Mouse (Mus musculus): ENCODE results near the gene Cxcl3.

Gene Cxcl3

DNA sequence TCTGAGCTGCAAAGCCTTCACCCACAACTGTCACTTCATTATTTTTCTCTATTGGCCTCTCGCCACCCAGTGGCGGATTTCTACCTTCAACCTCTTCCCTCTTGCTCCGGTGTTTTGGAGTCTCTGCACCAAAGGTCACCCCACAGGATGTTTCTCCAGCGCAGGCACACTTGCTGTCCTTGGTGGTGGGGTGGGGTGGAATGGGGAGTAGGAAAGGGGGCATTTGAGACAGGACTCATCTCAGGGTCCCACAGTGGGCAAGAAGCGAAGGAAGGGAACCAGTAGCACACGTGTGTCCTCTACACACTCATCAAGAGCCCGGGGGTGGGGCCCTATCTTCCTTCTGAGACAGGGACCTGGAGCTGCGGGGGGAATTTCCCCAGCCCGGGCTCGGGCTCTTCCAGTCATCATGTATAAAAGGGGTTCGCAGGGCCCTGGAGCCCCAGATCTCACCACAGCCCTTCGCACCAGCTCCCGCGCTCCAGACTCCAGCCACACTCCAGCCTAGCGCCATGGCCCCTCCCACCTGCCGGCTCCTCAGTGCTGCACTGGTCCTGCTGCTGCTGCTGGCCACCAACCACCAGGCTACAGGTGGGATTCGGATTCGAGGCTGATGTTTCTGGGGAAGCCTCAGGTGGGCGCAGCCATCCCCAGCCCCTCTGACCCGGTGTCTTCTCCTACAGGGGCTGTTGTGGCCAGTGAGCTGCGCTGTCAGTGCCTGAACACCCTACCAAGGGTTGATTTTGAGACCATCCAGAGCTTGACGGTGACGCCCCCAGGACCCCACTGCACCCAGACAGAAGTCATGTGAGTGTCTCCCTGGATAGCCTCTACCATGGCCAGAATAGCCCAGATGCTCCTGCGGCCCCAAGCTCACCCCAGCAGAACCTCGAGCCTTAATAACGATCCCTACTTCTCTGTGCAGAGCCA lies at the start of gene Cxcl3:
Gene Cxcl3 (plus strand): TSS at position 445 of the 930 bp plus-strand sequence.
- in situ Hi-C loops (cut with MseI, MboI) = loop anchor here (5.0 to 10.0 kb wide), 2 partner anchors 121 to 124 kb away; no protein-coding TSS in a partner anchor

DNA sequence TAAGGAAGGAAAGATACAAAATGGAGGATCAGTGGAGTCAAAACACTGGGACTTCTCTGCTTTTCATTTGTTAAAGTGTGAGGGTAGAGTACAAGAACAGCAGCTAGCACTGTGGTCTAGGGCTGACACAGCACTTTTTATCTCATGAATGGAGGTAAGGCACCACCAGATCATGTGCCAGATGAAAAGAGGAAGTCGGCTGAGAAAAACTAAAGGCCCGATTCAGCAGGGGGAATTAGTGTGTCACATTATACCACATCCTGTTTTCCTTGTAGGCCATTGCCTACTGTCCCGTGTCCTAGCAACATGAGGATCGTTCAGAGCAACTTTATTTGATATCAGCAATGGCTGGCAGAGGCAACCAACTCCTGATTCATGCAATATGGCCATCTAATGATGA lies 43.9 kb upstream of the Cxcl3 start:
- in situ Hi-C loops (cut with MseI, MboI) = no loop called here

DNA sequence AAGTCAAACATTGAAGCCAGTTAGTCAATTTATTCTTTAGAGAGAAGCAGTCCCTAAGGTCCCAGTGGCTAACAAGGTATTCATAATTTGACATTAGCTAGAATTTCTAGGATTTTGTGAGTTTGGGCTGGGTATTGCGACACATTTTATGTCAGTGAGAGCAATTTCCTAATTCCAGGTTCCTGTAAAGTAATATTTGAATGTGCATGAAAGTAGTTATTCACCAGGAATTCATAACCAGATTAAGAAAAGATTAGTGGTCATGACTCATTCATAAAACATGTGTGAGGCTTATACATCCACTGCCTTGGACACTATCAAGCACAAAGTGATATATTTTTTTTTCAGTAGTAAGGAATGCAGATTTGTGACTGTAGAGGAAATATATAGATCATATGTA lies 32.0 kb upstream of the Cxcl3 start:
- in situ Hi-C loops (cut with MseI, MboI) = no loop called here

DNA sequence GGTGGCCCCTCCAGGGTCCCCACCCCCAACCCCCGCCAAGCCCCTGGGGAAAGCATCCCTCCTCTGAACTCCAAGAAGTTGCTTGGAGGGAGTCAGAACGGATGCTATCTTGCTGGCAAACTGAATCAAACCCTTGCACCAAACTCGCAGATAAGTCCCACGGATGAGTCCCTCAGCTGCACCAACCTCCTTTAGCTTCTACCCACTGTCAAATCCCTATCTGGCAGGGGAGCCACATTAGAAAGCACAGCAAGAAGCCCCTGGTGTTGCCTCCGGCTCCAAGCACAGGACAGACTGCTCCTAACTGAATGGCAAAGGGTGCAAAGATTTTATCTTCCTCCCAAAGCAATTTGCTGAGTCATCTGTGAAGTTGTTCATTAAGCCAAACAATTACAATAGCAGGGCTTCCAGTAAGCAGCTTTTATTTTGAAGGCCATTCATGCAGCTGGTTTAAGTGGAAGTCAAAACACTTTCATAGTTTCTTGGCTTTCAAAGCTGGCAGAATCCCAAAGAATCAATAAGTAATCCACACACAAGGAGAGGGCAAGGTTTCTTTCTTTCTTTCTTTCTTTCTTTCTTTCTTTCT lies 27.8 kb upstream of the Cxcl3 start:
- in situ Hi-C loops (cut with MseI, MboI) = no loop called here

DNA sequence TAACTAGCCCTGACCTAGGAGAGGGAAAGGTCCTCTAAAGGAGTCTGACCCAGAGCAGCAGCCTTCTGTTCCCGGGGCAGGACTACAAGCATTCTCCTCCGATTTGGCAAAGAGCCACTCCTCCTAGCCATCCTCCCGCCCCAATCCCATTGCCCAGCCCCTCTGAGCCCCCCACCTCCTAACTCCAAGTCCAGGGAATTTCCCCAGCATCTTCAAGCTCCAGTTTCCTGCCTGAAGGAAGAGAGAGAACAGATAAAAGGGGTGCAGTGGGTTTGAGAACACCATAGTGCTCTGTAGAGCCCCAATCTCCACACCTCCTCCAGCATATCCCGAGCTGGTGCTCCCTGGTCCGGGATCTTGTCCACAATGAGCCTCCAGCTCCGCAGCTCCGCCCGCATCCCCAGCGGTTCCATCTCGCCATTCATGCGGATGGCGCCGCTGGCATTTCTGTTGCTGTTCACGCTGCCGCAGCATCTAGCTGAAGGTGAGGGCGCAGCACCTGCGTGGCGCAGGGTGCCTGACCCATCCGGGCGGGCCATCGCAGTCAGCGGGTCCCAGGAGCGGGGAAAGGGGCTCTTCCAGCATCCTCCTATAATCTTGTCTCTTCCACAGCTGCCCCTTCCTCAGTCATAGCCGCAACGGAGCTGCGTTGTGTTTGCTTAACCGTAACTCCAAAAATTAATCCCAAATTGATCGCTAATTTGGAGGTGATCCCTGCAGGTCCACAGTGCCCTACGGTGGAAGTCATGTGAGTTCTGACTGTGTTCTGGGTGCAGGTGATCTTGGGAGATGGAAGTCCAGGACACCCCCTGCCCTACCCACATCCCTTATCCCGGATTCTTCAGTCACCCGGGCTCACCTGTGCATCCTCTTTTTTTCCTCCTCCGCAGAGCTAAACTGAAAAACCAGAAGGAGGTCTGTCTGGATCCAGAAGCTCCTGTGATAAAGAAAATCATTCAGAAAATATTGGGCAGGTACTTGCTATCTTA lies 26.5 kb upstream of the Cxcl3 start, which contains the start of gene Cxcl5:
Gene Cxcl5 (plus strand): TSS at position 284 of the 989 bp plus-strand sequence.
- in situ Hi-C loops (cut with MseI, MboI) = no loop called here

DNA sequence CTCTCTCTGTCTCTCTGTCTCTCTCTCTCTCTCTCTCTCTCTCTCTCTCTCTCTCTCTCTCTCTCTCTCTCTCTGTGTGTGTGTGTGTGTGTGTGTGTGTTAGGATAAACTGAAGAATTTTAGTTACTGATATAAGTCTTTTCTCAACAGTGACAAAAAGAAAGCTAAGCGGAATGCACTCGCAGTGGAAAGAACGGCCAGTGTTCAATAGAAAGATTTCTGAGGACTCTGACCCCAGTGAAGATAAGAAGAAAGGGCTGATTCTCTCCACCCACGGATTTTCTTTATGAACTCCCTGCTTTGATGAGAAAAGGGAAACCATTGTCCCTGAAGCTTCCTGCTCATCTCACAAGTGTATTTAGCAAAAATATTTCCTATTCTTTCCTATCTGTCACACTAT lies 25.6 kb upstream of the Cxcl3 start:
- in situ Hi-C loops (cut with MseI, MboI) = no loop called here

DNA sequence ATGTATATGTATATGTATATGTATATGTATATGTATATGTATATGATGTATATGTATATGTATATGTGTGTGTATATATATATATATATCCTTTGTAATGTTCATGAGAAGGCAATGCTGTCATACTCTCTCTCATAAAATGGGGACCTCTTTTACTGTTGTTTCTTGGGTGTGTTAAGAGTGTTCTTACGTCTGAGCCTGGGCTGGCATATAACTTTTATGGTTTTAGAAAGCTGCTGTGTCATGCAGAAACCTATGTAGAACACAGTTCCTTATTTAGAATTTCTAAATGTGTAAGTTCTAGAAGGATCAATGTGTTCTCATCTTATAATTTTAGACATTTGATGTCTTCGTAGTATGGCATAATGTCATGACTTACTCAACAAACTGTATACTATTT lies 25.1 kb upstream of the Cxcl3 start:
- in situ Hi-C loops (cut with MseI, MboI) = no loop called here

DNA sequence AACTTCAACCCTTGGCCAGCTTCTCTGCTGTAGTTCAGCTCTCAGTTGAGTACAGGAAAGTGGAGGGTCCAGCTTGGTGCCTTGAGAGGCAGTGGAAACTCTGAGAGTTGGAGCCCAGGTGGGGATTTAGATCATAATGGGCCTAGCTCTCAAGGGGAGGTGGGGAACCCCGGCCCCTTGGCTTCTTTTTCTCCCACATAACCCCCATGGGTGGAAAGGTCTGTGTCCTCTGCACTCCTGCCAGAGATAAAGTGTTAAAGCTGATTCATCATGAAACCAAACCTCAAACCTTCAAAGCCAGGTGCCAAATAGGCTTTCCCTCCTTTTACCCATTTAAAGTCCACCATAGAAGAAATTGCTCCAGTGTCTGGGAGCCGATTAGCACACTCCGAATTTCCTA lies 24.1 kb upstream of the Cxcl3 start:
- in situ Hi-C loops (cut with MseI, MboI) = no loop called here

DNA sequence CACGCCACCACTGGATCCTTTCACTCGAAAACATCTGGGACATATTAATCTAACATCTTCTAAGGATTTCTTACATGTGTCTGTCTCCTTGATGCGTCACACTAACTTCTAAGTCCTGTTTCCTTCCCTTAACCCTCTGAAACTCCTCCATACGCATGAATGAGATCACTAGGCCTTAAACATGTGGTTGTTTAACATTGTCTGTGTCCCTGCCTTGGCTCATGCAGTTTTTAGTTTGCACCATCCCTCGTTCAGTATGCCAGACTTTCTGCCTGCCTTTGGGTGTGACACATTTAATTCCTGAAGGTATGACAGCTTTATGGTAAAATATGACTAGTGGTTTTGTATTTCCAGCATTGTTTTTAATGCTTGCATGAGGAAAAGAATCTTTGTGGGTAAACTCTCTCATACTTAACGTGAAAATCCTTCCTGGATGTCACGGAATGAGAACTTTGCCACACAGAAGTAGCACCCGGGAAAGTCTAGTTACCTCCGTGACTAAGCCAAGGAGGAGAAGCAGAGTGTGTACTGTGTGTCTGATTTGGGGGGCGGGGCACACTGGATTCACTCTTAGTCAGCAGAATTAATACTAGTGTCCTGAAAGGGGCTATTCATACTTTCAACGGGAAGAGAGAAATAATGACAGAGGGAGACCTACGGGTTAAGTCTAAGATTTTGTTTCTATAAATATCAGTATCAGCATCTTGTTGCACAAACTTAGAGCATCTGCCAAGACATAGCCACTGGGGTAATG lies 21.8 kb upstream of the Cxcl3 start:
- in situ Hi-C loops (cut with MseI, MboI) = no loop called here

DNA sequence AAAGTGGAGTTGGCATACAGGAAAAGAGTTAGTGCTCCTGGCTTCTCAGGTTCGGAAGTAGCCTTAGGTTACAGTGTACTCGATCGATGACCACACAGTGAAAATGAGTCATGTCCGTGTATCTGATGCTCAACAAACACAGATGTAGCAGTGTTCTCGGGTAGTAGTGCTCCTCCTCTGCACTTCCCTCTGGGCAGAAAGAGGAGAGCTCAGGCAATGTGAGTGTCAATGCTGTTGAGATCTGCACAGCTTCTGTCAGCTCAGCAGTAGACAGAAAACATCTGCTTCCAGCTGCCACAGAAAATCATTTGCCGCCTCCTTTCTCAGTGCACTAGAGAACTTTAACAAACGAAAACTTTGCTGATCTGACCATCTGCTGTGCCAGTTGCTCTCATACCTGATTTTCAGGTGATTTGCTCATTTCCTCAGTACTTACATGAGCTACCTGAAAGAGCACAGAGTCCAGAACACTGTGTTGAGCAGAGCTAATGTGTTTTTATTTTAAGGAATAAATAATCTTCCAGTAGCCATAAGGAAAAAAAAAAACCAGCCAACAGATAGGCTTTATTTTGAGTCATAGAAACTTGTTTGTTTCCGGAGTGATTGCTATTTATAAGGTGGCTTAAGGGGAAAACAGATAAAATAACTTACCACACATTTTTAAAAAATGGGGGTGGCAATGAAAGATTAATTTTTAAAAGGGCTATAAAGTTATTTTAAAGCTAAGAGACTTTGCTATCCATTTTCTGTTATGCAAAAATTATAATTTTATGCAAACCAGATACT lies 19.9 kb upstream of the Cxcl3 start:
- in situ Hi-C loops (cut with MseI, MboI) = no loop called here

DNA sequence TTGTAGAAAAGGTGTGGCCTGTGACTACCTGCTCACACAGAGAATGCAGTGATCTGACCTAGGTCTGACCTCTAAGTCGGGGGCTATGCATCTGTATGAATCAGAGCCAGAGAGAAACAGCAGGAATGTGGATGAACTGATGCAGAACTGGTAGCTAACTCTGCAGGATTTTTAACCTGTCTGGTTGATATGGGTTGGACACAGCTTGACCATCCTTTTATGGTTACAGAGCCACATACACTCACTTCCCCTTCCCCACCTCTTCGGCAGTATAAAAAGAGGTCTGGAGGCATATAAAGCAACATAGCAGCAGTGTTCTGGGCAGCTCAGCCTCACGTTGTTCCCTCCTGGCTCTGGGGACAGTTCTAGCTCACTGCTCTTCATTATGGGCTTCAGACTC lies 17.7 kb upstream of the Cxcl3 start, which contains the start of gene Ppbp:
Gene Ppbp (plus strand): TSS at position 301 of the 400 bp plus-strand sequence.
- in situ Hi-C loops (cut with MseI, MboI) = no loop called here

DNA sequence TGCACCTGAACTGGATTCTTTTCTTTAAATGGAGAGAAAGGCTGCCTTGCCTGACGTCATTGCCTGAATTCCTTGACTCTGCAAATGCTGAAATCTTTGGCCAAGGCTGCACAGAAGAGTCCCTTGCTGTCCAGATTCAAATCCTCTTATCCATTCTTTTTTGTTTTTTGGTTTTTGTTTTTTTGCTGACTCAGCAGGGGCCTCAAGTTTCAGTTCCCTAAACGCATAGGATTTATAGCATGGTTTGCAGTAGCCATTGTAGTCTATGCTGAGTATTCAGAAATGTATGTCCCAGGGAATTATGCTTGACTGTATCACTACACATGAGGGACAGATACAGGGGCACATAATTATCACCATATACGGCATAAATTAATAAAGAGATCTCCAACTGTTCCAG lies 14.5 kb upstream of the Cxcl3 start:
- in situ Hi-C loops (cut with MseI, MboI) = no loop called here

DNA sequence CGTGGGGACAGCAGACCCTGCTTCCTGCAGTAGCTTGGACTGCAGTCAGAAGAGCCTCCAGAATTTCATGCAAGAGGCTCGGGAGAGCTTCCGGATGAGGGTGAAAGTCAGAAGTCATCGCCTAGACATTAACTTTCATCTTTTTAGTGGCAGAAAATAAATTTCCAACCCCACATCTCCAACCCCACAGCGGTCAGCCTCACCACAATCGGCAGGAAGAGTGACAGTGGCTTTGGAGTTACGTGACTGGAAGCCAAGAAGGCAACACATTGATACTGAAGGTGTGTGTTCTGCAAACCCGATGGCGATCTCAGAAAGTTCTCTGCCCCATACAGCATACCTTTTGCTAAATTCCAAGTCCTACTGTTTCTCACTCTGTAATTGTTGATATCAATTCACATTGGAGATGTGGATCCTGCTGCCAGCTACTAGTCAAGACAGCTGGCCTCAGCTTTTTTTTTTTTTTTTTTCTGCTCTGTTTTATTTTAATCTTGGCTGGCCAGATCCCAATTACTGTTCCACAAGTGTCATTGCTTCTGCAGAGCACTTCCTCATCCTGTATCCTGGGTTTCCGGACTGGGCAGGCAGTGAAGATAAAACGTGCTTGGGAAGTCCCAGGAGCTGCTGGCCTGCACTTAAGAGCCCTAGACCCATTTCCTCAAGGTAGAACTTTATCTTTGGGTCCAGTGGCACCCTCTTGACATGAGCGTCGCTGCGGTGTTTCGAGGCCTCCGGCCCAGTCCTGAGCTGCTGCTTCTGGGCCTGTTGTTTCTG lies 13.8 kb upstream of the Cxcl3 start, which contains the start of gene Pf4:
Gene Pf4 (plus strand): TSS at position 556 of the 774 bp plus-strand sequence.
- in situ Hi-C loops (cut with MseI, MboI) = no loop called here

DNA sequence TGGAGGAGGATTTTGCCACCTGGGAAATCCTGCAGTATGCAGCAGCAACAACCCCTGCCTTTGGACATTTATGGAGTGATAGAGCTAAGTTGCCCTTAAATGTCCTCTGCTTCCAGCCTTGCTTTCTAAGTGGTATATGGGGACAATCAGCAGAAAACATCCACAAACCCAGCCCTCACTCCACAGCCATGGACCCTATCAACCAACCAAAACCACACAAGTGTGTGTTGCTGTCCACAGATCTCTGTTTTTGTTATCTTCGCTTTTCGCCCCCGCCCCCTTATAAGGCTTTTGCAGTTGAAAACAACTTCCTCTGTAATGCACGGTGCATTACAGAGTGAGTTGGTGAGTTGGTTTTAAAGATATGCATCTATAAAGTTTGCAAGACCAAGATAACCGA lies 10.3 kb upstream of the Cxcl3 start:
- in situ Hi-C loops (cut with MseI, MboI) = no loop called here

DNA sequence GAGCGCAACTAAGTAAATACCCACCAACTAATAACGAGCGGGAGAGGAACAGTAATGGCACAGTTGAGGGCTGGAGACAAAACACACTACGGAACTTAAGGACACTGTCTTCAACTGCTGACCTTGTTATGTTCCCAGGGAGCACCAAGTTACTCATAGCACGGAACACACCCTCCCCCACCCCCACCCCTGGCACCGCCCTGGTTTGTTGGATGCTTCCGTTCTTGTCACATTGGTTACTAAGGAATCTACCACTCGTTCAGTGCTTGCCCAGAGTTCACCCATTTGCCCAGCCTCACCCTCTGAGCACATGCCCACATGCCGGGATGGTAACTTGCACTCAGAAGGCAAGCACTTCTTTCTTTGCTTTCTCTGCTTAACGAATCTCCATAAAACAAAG lies 8.3 kb upstream of the Cxcl3 start:
- in situ Hi-C loops (cut with MseI, MboI) = no loop called here

DNA sequence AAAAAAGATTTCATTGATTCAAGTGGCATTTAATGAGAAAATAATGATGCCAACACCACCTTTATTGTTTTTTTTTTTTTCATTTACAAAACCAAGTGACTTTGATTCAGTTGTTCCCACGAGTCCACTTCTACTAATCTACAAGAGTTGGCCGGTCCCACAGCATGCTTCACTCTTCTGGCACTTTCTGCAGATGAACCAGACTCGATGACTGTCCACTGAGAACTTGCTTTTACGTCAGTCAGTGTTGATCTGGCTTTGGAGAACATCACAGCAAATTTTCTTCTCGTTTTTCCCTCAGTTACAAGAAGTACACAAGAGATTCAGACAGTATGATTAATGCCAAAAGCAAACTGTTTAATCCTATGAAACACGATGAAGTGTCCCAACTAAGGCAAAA lies 7.0 kb upstream of the Cxcl3 start:
- in situ Hi-C loops (cut with MseI, MboI) = no loop called here

DNA sequence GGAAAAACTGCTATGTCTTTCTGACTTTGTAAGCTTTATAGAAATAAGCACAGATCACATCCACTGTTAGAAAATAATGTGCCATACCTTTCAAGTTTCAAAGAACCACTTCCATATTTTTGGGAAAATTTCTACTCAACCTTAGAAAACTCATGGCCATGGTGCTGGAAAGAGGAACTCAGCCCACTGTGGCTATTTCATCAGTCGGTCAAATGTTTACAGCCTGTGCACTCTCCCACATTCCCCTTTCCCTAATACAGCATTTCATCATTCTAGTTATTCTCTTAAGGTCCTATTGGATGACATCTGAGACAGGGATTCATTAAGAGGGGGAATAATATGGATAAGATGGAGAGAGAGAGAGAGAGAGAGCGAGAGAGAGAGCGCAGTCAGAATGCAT lies 2.2 kb upstream of the Cxcl3 start:
- in situ Hi-C loops (cut with MseI, MboI) = loop anchor here in 1 of 2 experiments (10.0 kb wide), 1 partner anchor 119 kb away; no protein-coding TSS in a partner anchor

DNA sequence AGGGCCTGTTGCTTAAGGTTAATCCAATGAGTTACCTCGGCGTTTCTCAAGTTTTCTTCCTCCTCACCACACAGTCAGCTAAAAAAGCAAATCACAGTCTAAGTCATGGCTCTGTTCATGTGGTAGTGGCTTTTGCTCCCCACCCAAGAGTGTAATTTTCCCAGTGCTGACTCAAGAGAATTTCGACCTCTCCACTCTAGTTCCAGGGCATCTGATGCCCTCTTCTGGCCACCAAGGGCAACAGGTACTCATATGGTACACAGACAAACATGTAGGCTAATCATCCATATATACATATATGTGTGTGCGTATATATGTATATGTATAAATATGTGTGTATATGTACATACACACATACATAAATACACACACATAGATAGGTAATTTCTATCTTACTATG lies 2.2 kb downstream of the Cxcl3 start:
- in situ Hi-C loops (cut with MseI, MboI) = loop anchor here (5.0 to 10.0 kb wide), 2 partner anchors 123 to 126 kb away; no protein-coding TSS in a partner anchor
